Comparison of ENCODE assay signal across 30 mouse cellular contexts in the genomic region with DNA sequence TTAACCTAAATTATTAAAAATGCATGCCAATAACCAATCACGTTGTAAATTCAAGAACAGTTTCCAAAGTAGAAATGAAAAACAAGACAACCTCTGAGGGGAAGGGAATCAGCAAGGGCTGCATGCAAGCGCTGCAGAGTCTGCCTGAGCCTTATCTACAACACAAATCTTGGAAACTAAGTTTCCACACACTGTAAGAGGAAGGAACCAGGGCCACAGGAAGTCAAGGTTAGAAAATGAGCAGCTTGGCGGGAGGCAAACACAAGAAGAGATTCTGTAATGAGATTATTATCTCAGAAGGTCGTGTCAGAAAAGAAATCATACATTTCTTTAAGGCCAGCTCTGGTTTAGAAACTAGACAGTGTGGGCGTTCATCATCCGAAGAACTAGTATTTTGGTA.
DNase-seq lines count a peak whose midpoint lies in the region; ATAC-seq and TF ChIP-seq lines count a peak whose summit lies in the region.
"Had no signal": no experiment of that assay in that cellular context is flagged by ENCODE, and none has a peak within 500 bp of the region (broad histone marks: within the 10 kb centered on the region; RNA-seq: fewer than 3 reads in every experiment).

No protein-coding gene starts in this region.

- peaks cover 0 to 84% of the 10 kb centered on the region in 2 experiments for H3K36me3 ChIP-seq in CH12.LX (replicated peaks in 1 of 2; ENCODE audit: control insufficient read depth in 1 of 2, insufficient read depth in 1 of 2, low read length in 1 of 2)
- no peaks in the 10 kb centered on the region for H3K36me3 ChIP-seq in forebrain, embryonic 15.5 days
- H3K36me3 ChIP-seq: forebrain, embryonic 10.5 days; hindbrain, embryonic 13.5 days had no signal

- no peak overlapping the region for H3K4me2 ChIP-seq in CH12.LX (ENCODE audit: insufficient read depth, low read depth, poor library complexity, severe bottlenecking)
- H3K4me2 ChIP-seq in forebrain, embryonic 15.5 days (replicated peaks), result no peak overlapping the region
- H3K4me2 ChIP-seq: embryonic facial prominence, embryonic 13.5 days; heart, embryonic 15.5 days; hindbrain, embryonic 13.5 days; limb, embryonic 13.5 days; liver, embryonic 11.5 days; neural tube, embryonic 15.5 days had no signal

- TF ChIP-seq RAD21 in CH12.LX (IDR thresholded peaks at IDR 0.05; ENCODE audit: low read depth, low read length), result no peak

- no peak overlapping the region for H3K27ac ChIP-seq in CH12.LX (ENCODE audit: insufficient read depth, low read depth)
- H3K27ac ChIP-seq in forebrain, embryonic 15.5 days (replicated peaks), result no peak overlapping the region
- H3K27ac ChIP-seq: embryonic facial prominence, embryonic 13.5 days; forebrain, embryonic 10.5 days; heart, embryonic 15.5 days; hindbrain, embryonic 13.5 days; layer of hippocampus, adult 2 months; left cerebral cortex, adult 2 months; limb, embryonic 13.5 days; neural tube, embryonic 15.5 days; stomach, postnatal 0 days had no signal

- H3K4me1 ChIP-seq in CH12.LX (ENCODE audit: control insufficient read depth in 1 of 2, insufficient read depth in 2 of 2), result peaks cover 0 to 15% of the 10 kb centered on the region in 2 experiments; a peak in 2 of 4 replicates
- H3K4me1 ChIP-seq in forebrain, embryonic 15.5 days, result no peaks in the 10 kb centered on the region
- H3K4me1 ChIP-seq: embryonic facial prominence, embryonic 13.5 days; forebrain, embryonic 10.5 days; hindbrain, embryonic 13.5 days; limb, embryonic 13.5 days; neural tube, embryonic 15.5 days had no signal

- H3K9ac ChIP-seq in CH12.LX (ENCODE audit: insufficient read depth, low read depth), result no peak overlapping the region
- no peak overlapping the region for H3K9ac ChIP-seq in forebrain, embryonic 15.5 days (replicated peaks)
- H3K9ac ChIP-seq: embryonic facial prominence, embryonic 13.5 days; heart, embryonic 15.5 days; hindbrain, embryonic 13.5 days; limb, embryonic 13.5 days; neural tube, embryonic 15.5 days had no signal

- TF ChIP-seq POLR2A in CH12.LX (IDR thresholded peaks at IDR 0.05; ENCODE audit: low read depth, low read length), result no peak

- peak; percentile 19 to 31 for DNase-seq in adrenal gland, postnatal 36 days
- no peak for DNase-seq in adrenal gland, adult 8-10 months
- peak; percentile 38 for DNase-seq in CH12.LX (ENCODE audit: extremely low read depth)
- DNase-seq in induced T-regulatory cell, adult 2 months (ENCODE audit: low read depth), result peak; percentile 61
- no peak for DNase-seq in frontal cortex, postnatal 36 days (ENCODE audit: low spot score in 2 of 2)
- no peak for DNase-seq in lung, adult 18-20 months
- DNase-seq: cerebellum, adult 11-12 months; cerebellum, adult 9-11 months; gastrocnemius, postnatal 10 days; kidney, adult 11 months; kidney, postnatal 36 days; lung, postnatal 4 days; midbrain, embryonic 14.5 days; spleen, adult 18-20 months; thymus, adult 2 months; thymus, postnatal 4 days had no signal

- no peak for TF ChIP-seq CTCF in CH12.LX (conservative IDR thresholded peaks at IDR 0.05 in 1 of 2, IDR thresholded peaks at IDR 0.05 in 1 of 2; ENCODE audit: low read depth in 2 of 2, low read length in 2 of 2)

- 90% methylated on average over 6 of the region's 6 CpGs for WGBS in forebrain, embryonic 15.5 days

- no peak for ATAC-seq in forebrain, embryonic 15.5 days (replicated peaks)
- ATAC-seq: forebrain, embryonic 16.5 days; lung, postnatal 0 days; Patski had no signal

- peak; percentile 45; the same call in 1 of the 2 replicates for TF ChIP-seq EP300 in CH12.LX (IDR thresholded peaks at IDR 0.05; ENCODE audit: low read length)

- dilution Hi-C loops in CH12.LX (cut with MboI; ENCODE audit: extremely low pct_ligation_motif_present, extremely low pct_unique_long_range_greater_than_20kb, low sequenced_read_pairs), result no loop called here

- no peak overlapping the region for H3K4me3 ChIP-seq in CH12.LX (replicated peaks in 1 of 3; ENCODE audit: low read depth in 2 of 3, low read length in 2 of 3, poor library complexity in 1 of 3)
- H3K4me3 ChIP-seq in forebrain, embryonic 15.5 days, result no peak overlapping the region
- H3K4me3 ChIP-seq: embryonic facial prominence, embryonic 13.5 days; forebrain, embryonic 10.5 days; heart, embryonic 15.5 days; hindbrain, embryonic 13.5 days; layer of hippocampus, adult 2 months; left cerebral cortex, adult 2 months; limb, embryonic 13.5 days; neural tube, embryonic 15.5 days had no signal

- no peaks in the 10 kb centered on the region for H3K79me2 ChIP-seq in CH12.LX (replicated peaks; ENCODE audit: control insufficient read depth, extremely low read depth, insufficient read depth, poor library complexity, severe bottlenecking)

- in situ Hi-C loops in CH12.LX (cut with MboI; ENCODE audit: low pct_ligation_motif_present, low pct_unique_long_range_greater_than_20kb, low sequenced_read_pairs), result no loop called here

- no peaks in the 10 kb centered on the region for H3K27me3 ChIP-seq in CH12.LX (replicated peaks)
- no peaks in the 10 kb centered on the region for H3K27me3 ChIP-seq in forebrain, embryonic 15.5 days
- H3K27me3 ChIP-seq: embryonic facial prominence, embryonic 13.5 days; heart, embryonic 15.5 days; hindbrain, embryonic 13.5 days; limb, embryonic 13.5 days; neural tube, embryonic 15.5 days; Patski had no signal

- H3K9me3 ChIP-seq in CH12.LX (replicated peaks; ENCODE audit: low read length), result no peaks in the 10 kb centered on the region
- H3K9me3 ChIP-seq in forebrain, embryonic 15.5 days, result no peaks in the 10 kb centered on the region
- H3K9me3 ChIP-seq: embryonic facial prominence, embryonic 13.5 days; forebrain, embryonic 10.5 days; heart, embryonic 15.5 days; hindbrain, embryonic 13.5 days; limb, embryonic 13.5 days; neural tube, embryonic 15.5 days had no signal

TF ChIP-seq in CH12.LX, 34 proteins besides CTCF, POLR2A, EP300 and RAD21:
- TF ChIP-seq ZMIZ1 (IDR thresholded peaks at IDR 0.05; ENCODE audit: low read depth, low read length) (no peak), KAT2A (IDR thresholded peaks at IDR 0.05; ENCODE audit: insufficient replicate concordance, low read length) (no peak), ZC3H11A (IDR thresholded peaks at IDR 0.05; ENCODE audit: low read depth, low read length) (no peak), TBP (conservative IDR thresholded peaks at IDR 0.05; ENCODE audit: low read depth, low read length) (no peak), SMC3 (IDR thresholded peaks at IDR 0.05; ENCODE audit: low read depth, low read length) (no peak), USF2 (conservative IDR thresholded peaks at IDR 0.05; ENCODE audit: low read depth, low read length) (no peak), MXI1 (IDR thresholded peaks at IDR 0.05; ENCODE audit: low read depth, low read length) (no peak), UBTF (IDR thresholded peaks at IDR 0.05; ENCODE audit: low read depth, low read length) (no peak), CHD2 (IDR thresholded peaks at IDR 0.05; ENCODE audit: low read length) (no peak), MYC (IDR thresholded peaks at IDR 0.05; ENCODE audit: low read depth, low read length) (no peak)
TF ChIP-seq in CH12.LX: peak in this region for 0.

Comparison
In these comparisons a context has a peak if more than half of its experiments do, and no peak if none do; other contexts are left out.
1. DNase-seq: peak in adrenal gland, postnatal 36 days (2 of 2), CH12.LX (single experiment) and induced T-regulatory cell, adult 2 months (single experiment); none in adrenal gland, adult 8-10 months (single experiment), frontal cortex, postnatal 36 days (0 of 2) and lung, adult 18-20 months (0 of 2).